Mouse (Mus musculus) liver, adult 2 months (tissue): ENCODE data around the gene Gm21974.

ENCODE experiments used
- CTCF ChIP-seq: fragments of 200-500 bp; IDR thresholded peaks from 2 replicates; pipeline ENCODE4 v1.5.1; 2011; ENCODE audit warnings: low read depth, low read length, control low read depth
- POLR2A ChIP-seq: fragments of 200-500 bp; IDR thresholded peaks from 2 replicates; pipeline ENCODE4 v1.6.1; 2011; ENCODE audit warnings: low read length, control low read depth; ENCODE audit not compliant: insufficient read depth; ENCODE audit errors: extremely low read depth

DNA sequence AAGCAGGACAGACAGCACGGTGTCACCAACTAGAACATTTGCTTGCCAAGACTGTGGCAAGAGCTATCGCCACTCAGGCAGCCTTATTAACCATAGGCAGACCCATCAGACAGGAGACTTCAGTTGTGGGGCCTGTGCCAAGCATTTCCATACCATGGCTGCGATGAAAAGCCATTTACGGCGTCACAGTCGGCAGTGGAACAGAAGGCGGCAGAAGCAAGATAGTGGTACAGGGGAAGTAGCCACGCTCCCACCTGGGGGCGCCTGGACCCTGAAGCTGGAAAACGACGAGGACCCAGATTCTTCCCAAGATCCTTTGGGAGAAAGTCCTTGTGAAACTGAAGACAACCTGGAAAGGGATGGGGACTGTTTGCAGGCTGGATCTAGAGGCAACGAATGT lies 14.8 kb downstream of the Gm21974 start:
- TF ChIP-seq CTCF, result no peak
- TF ChIP-seq POLR2A, result no peak
